Mouse (Mus musculus) heart, embryonic 14.5 days (tissue): ENCODE data around the gene Ppp1r15a. TPM values are rescaled to one million over a fixed set of nuclear protein-coding genes. Genes with fewer than 3 reads are reported as not detected.

Experiments used
- ATAC-seq: fragments of 200-750 bp; cut with Nextera tagmentation; 2 replicates; pipeline ENCODE4 v1.8.0; 2017; ENCODE audit warnings: low read depth, moderate TSS enrichment; ENCODE audit not compliant: insufficient number of reproducible peaks, insufficient read depth, low FRiP score
- H3K27ac ChIP-seq, 2 experiments: fragments of 200-500 bp in 1 of 2; fragments of 300-500 bp in 1 of 2; sonication (generic) in 1 of 2; replicated peaks in 1 of 2; 2 replicates each; pipeline ENCODE4 v1.5.1; 2012 to 2014; ENCODE audit warnings: low read depth in 2 of 2, low read length in 2 of 2, control low read depth in 1 of 2, mild to moderate bottlenecking in 1 of 2, mixed read lengths in 1 of 2; ENCODE audit not compliant: control insufficient read depth in 1 of 2, insufficient read depth in 1 of 2
- H3K27me3 ChIP-seq: fragments of 300-500 bp; sonication (generic); 2 replicates; pipeline ENCODE4 v1.6.1; 2014; ENCODE audit warnings: mild to moderate bottlenecking, low read length, control low read depth; ENCODE audit not compliant: control insufficient read depth, insufficient read depth
- H3K36me3 ChIP-seq: fragments of 300-500 bp; sonication (generic); 2 replicates; pipeline ENCODE4 v1.6.1; 2014; ENCODE audit warnings: mild to moderate bottlenecking, control low read depth, low read length, mixed read lengths; ENCODE audit not compliant: control insufficient read depth, insufficient read depth
- H3K4me1 ChIP-seq, 2 experiments: fragments of 200-500 bp in 1 of 2; fragments of 300-500 bp in 1 of 2; sonication (generic) in 1 of 2; 2 replicates each; pipeline ENCODE4 v1.6.1; 2012 to 2014; ENCODE audit warnings: low read length in 2 of 2, control low read depth in 1 of 2, mixed read lengths in 1 of 2; ENCODE audit not compliant: control insufficient read depth in 2 of 2, insufficient read depth in 2 of 2
- H3K4me2 ChIP-seq: fragments of 300-500 bp; sonication (generic); 2 replicates; pipeline ENCODE4 v1.6.1; 2014; ENCODE audit warnings: mild to moderate bottlenecking, low read length
- H3K4me3 ChIP-seq, 2 experiments: fragments of 200-500 bp in 1 of 2; fragments of 300-500 bp in 1 of 2; sonication (generic) in 1 of 2; 2 replicates each; pipeline ENCODE4 v1.5.1; 2012 to 2014; ENCODE audit warnings: low read length in 2 of 2, mild to moderate bottlenecking in 2 of 2, control low read depth in 1 of 2, low read depth in 1 of 2, moderate library complexity in 1 of 2; ENCODE audit not compliant: control insufficient read depth in 1 of 2, insufficient read depth in 1 of 2
- H3K9ac ChIP-seq: fragments of 300-500 bp; sonication (generic); 2 replicates; pipeline ENCODE4 v1.6.1; 2014; ENCODE audit warnings: mild to moderate bottlenecking, low read length
- H3K9me3 ChIP-seq: fragments of 300-500 bp; sonication (generic); 2 replicates; pipeline ENCODE4 v1.6.1; 2016; ENCODE audit warnings: low read length, control low read depth; ENCODE audit not compliant: control insufficient read depth
- WGBS: fragments of 180-500 bp; shearing (Covaris S2); extraction: QIAGEN DNeasy Blood & Tissue Kit; methylation state at CpG from one replicate; pipeline ENCODE4 v1.1.7; 2014; 5-methylcytosine and 5-hydroxymethylcytosine counted together
- polyA plus RNA-seq: library from polyadenylated mRNA; unstranded; fragments of >200 nt; fragmentation: Nextera tagmentation; extraction: Ambion mirVana; gene quantifications from 2 replicates; pipeline ENCODE4 v1.2.1, GENCODE M21; 2014

Ppp1r15a gene
- polyA plus RNA-seq, 1 experiment from 2014 or later, result 23.3 TPM

DNA sequence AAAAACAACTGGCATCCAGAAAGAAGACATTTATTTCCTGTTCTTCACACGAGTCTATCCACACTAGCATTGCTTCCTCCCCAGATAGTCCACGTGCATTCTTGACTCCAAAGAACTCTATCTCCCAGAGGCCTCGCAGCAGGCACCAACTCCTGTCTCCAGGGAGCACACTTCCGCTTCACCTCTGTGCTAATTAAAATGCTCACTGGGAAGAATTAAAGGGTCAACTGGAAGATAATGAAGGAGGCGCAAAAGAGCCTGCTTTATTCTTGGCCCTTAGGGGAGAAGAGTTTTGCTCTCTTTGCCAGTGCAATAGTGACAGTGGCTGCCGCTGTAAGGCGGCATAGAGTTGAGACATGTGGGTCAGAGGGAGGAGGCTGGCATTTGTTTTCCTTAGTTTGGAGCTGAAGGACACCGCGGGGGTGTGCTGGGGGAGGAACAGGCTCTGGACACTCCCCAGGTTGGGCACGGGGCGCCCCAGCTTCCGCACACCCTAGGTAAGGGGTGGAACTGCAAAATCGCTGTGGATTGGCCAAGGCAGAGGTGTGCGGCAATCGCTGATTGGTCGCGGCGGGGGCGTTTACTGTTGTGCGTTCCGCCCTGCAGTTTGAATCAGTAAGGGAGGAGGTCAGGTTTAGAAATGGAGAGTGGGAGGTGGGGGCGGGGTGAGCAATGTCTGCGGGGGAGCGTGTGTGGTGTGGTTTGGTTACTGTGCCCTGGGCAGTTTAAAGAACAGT is 41.9 kb upstream of the Ppp1r15a start:
- Histone ChIP-seq H3K4me3 (peak overlapping the region; percentile 41 to 48), H3K4me1 (peaks cover 16 to 24% of the 10 kb centered on the region in 2 experiments), H3K27ac (peak overlapping the region; percentile 66 to 84), H3K27me3 (no peaks in the 10 kb centered on the region), H3K9ac (peak overlapping the region; percentile 62), H3K9me3 (no peaks in the 10 kb centered on the region), H3K36me3 (no peaks in the 10 kb centered on the region), H3K4me2 (peak overlapping the region; percentile 72)
- WGBS, result 1% methylated on average over 24 of the region's 24 CpGs
- peak; percentile 94 for ATAC-seq

DNA sequence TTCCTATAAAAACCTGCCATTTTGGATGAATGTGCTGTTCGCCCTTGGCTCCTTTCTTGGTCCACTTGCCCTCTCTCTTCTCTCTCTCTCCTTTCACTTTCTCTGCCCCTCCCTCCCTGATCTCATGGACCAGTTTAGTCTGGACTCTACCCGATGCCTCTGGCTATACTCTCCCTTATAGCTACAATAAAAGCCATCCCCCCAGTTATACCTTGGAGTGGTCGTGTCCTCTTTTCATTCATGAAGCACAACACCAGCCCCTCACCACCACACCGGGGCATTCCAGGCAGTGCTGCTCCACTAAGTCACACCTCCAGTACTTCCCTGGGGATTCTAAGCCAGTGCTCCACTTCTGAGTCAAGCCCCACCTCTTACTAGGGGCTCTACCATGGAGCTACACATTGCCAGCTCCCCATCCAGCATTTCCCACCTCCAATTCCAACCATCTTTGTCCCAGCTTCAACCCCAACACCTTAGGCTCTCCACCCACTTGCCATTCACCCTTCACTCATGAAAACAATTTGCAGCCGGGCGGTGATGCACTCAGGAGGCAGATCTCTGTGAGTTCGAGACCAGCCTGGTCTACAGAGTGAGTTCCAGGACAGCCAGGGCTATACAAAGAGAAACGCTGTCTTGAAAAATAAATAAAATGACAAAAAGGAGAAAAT is 41.2 kb upstream of the Ppp1r15a start:
- WGBS, result 61% methylated on average over 8 of the region's 8 CpGs
- H3K9ac ChIP-seq, result peak overlapping the region; percentile 62
- H3K9me3 ChIP-seq, result no peaks in the 10 kb centered on the region
- H3K4me1 ChIP-seq, result peaks cover 16 to 25% of the 10 kb centered on the region in 2 experiments
- no peaks in the 10 kb centered on the region for H3K27me3 ChIP-seq
- H3K4me2 ChIP-seq, result peak overlapping the region; percentile 72
- H3K27ac ChIP-seq, result peak overlapping the region; percentile 66 to 84; a peak in 3 of 4 replicates
- peak overlapping the region in 1 of 2 experiments; percentile 41; a peak in 1 of 4 replicates for H3K4me3 ChIP-seq
- no peaks in the 10 kb centered on the region for H3K36me3 ChIP-seq
- no peak for ATAC-seq

DNA sequence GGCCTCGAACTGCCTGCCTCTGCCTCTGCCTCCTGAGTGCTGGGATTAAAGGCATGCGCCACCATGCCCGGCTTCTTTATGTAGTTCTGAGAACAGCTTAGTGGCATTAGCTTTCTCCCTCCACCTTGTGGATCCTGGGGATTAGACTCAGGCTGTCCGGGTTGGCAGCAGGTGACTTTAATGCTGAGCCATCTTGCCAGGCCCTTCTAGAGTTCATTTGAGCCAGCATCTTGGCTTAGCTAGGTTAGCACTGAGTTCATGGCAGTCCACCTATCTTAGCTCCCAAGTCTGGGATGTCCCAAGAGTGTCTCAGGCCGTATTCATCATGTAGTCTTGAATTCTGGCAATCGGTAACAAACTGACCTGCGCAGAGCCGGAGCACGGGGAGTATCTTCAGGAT is 39.4 kb upstream of the Ppp1r15a start:
- no peak for ATAC-seq
- 90% methylated on average over 9 of the region's 9 CpGs for whole genome bisulfite sequencing
- H3K27me3 ChIP-seq, result no peaks in the 10 kb centered on the region
- H3K27ac ChIP-seq, result no peak overlapping the region
- no peaks in the 10 kb centered on the region for H3K36me3 ChIP-seq
- H3K9me3 ChIP-seq, result no peaks in the 10 kb centered on the region
- no peak overlapping the region for H3K9ac ChIP-seq
- no peak overlapping the region for H3K4me2 ChIP-seq
- H3K4me1 ChIP-seq, result peaks cover 12 to 20% of the 10 kb centered on the region in 2 experiments
- H3K4me3 ChIP-seq, result no peak overlapping the region

DNA sequence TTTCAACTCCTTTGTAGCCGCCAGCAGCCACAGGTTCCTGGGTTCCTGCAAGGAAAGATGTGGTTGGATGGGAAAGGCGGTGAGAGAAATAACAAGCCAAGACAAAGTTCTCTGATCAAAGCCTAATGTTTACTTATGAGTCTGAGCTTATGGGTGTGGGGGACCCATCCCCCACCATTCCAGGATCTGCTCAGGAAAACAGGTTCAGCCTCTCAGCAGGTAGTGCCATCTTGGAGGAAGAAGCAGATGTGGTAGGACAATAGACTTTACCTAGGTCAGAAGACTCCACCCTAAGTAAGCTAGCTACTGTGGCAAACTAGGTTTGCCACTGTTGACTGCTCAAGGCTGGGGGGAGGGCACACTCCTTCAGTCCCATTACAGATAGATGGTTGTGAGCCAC is 38.7 kb upstream of the Ppp1r15a start:
- Histone ChIP-seq H3K9me3 (no peaks in the 10 kb centered on the region), H3K36me3 (no peaks in the 10 kb centered on the region), H3K27me3 (no peaks in the 10 kb centered on the region), H3K27ac (no peak overlapping the region), H3K4me2 (no peak overlapping the region), H3K9ac (no peak overlapping the region), H3K4me3 (no peak overlapping the region), H3K4me1 (peaks cover 10 to 20% of the 10 kb centered on the region in 2 experiments)
- WGBS, result 73% methylated on average over 2 of the region's 2 CpGs
- no peak for ATAC-seq

DNA sequence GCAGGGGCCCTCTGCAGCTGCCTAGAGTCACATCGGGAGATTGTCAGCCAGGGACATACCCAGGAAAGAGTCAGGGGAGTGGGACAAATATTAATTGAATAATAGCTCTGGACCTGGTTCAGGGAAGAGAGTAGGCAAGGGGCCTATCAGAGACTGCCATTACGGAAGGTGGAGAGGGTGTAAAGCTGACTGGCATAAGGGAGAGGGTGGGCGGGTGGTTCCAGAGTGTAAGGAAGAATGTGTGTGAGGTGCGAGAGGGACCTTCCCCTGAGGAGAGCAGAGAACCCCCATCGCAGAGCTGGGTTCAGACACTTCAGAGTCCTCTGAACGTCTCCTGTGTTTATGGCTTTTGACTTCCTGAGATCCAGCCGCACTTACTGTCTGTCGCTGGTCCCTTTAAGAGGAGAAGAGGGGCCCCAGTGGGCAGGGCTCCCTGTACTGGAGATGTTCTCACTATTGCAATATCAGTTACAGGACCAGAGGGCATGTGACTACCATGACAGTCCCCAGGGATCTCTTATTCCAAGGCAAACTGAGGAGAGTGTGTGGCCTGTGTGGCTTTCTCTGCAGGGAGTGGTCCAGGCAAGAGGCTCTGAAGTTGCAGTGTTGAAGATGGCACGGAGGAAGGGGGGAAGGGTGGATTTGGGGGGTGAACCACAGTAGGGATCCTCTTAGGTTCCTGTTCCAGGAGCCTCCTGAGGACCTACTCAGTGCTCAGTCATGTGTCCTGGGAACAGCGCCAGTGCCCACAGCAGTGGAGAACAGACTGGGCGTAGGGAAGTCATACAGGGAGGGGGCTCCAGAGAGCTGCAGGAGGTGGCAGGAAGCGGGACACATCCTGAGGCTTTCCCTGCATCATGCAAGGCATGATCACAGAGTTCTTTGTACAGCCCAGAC is 35.8 kb upstream of the Ppp1r15a start:
- Histone ChIP-seq H3K9ac (no peak overlapping the region; the same call in 1 of the 2 replicates), H3K27me3 (no peaks in the 10 kb centered on the region), H3K27ac (no peak overlapping the region), H3K36me3 (no peaks in the 10 kb centered on the region), H3K4me1 (peaks cover 4 to 8% of the 10 kb centered on the region in 2 experiments; a peak in 2 of 4 replicates), H3K4me2 (peak overlapping the region; percentile 33), H3K4me3 (no peak overlapping the region), H3K9me3 (no peaks in the 10 kb centered on the region)
- WGBS, result 42% methylated on average over 12 of the region's 12 CpGs
- ATAC-seq, result no peak

DNA sequence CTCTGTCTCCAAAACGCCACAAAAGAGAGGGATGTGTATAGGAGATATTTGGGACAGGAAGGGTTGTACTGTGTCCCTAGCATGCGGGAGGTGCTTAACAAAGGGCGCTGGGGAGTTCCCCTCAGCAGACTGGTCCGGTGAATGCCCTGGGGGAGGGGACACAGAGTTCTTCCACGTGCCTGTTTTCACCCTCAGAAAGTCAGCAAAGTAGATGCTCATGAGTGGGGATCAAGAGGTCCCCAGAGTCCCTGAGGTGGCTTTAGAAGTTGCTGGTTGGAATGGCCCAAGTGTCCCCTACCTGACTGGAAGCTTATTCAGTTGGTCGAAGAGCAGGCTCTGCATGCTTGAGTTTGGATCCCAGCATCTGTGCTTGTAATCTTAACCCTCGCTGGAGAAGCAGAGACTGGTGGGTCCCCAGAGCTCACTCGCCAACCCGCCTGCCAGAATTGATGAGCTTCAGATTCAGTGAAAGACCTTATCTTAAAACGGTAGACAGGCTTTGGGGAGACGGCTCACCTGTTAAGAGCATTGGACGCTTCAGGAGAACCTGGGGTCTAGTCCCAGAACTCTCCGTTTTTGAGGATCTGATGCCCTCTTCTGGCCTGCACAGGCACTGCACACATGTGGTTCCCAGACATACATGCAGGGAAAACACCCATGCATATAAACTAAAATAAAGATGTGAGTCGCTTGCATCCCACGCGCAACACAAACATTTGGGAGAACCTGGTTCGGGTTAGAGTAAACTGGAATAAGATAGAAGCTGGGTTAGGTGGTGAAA is 35.0 kb upstream of the Ppp1r15a start:
- peak overlapping the region; percentile 33 for H3K4me2 ChIP-seq
- H3K9me3 ChIP-seq, result no peaks in the 10 kb centered on the region
- 20% methylated on average over 17 of the region's 17 CpGs for WGBS
- H3K4me1 ChIP-seq, result peaks cover 4 to 8% of the 10 kb centered on the region in 2 experiments; a peak in 2 of 4 replicates
- ATAC-seq, result 0 out of 2 replicates have a peak, but pooled peaks have one; percentile 18
- H3K4me3 ChIP-seq, result no peak overlapping the region
- H3K27ac ChIP-seq, result no peak overlapping the region
- H3K27me3 ChIP-seq, result no peaks in the 10 kb centered on the region
- no peaks in the 10 kb centered on the region for H3K36me3 ChIP-seq
- H3K9ac ChIP-seq, result no peak overlapping the region

DNA sequence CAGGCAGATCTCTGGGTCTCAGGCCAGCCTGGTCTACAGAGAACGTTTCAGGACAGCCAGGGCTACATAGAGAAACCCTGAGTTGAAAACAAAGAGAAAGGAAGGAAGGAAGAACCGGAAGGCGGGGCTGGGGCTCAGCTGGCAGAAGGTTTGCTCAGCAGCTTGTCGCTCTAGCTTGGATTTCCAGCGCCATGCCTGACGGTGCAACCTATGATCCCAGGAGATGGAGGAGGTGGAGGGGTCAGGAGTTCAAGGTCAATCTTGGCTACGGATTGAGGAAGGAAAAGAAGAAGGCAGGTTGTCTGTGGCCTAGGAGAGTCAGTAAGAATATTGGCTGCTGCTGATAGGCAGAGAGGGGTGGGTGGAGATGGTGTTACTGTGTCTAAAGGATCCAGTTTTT is 34.2 kb upstream of the Ppp1r15a start:
- Histone ChIP-seq H3K9ac (no peak overlapping the region), H3K27me3 (no peaks in the 10 kb centered on the region), H3K9me3 (no peaks in the 10 kb centered on the region), H3K4me2 (no peak overlapping the region), H3K27ac (no peak overlapping the region), H3K36me3 (no peaks in the 10 kb centered on the region), H3K4me3 (no peak overlapping the region), H3K4me1 (peaks cover 4 to 8% of the 10 kb centered on the region in 2 experiments; a peak in 2 of 4 replicates)
- no peak for ATAC-seq
- WGBS, result 83% methylated on average over 7 of the region's 7 CpGs
